Mouse (Mus musculus): Measurements from ENCODE around the gene Arid3a. TPM values are rescaled to one million over a fixed set of nuclear protein-coding genes. Genes with fewer than 3 reads are reported as not detected.
"Not testable (repeated sequence)": the region's sequence is repeated elsewhere in the genome, so short reads cannot be mapped to it uniquely, and the experiment has no call there.

Gene Arid3a
- total RNA-seq (2017), result 58.8 and 68.0 TPM in 2 replicates

- ATAC-seq (ENCODE audit: extremely low read depth, insufficient number of reproducible peaks, low FRiP score, poor library complexity, severe bottlenecking), result peak; percentile 50
These were observed at the start of gene Arid3a for GRCm38 (mm10) chr10:79926491-79927323. Arid3a (plus strand) TSS chr10:79927043.

- ATAC-seq (ENCODE audit: extremely low read depth, insufficient number of reproducible peaks, low FRiP score, poor library complexity, severe bottlenecking), result no peak; the same call in 1 of the 2 replicates
These were observed 49.7 kb upstream of the Arid3a start for GRCm38 (mm10) chr10:79877174-79877573.

GRCm38 (mm10) chr10:79877757-79878156 is 49.1 kb upstream of the Arid3a start:
- peak; percentile 45; the same call in 1 of the 2 replicates for ATAC-seq (ENCODE audit: extremely low read depth, insufficient number of reproducible peaks, low FRiP score, poor library complexity, severe bottlenecking)

GRCm38 (mm10) chr10:79879527-79879926 is 47.3 kb upstream of the Arid3a start:
- ATAC-seq (ENCODE audit: extremely low read depth, insufficient number of reproducible peaks, low FRiP score, poor library complexity, severe bottlenecking), result no peak

GRCm38 (mm10) chr10:79880721-79881120 is 46.1 kb upstream of the Arid3a start:
- ATAC-seq (ENCODE audit: extremely low read depth, insufficient number of reproducible peaks, low FRiP score, poor library complexity, severe bottlenecking), result no peak

GRCm38 (mm10) chr10:79881981-79882380 is 44.9 kb upstream of the Arid3a start:
- no peak for ATAC-seq (ENCODE audit: extremely low read depth, insufficient number of reproducible peaks, low FRiP score, poor library complexity, severe bottlenecking)

GRCm38 (mm10) chr10:79883297-79884084 is 43.4 kb upstream of the Arid3a start:
- peak; percentile 63 for ATAC-seq (ENCODE audit: extremely low read depth, insufficient number of reproducible peaks, low FRiP score, poor library complexity, severe bottlenecking)

GRCm38 (mm10) chr10:79884446-79884845 is 42.4 kb upstream of the Arid3a start:
- no peak for ATAC-seq (ENCODE audit: extremely low read depth, insufficient number of reproducible peaks, low FRiP score, poor library complexity, severe bottlenecking)

GRCm38 (mm10) chr10:79884938-79885337 is 41.9 kb upstream of the Arid3a start:
- ATAC-seq (ENCODE audit: extremely low read depth, insufficient number of reproducible peaks, low FRiP score, poor library complexity, severe bottlenecking), result not testable (repeated sequence)

GRCm38 (mm10) chr10:79886054-79886453 is 40.8 kb upstream of the Arid3a start, which contains the start of gene Elane:
Elane (plus strand) TSS chr10:79886247.
- no peak for ATAC-seq (ENCODE audit: extremely low read depth, insufficient number of reproducible peaks, low FRiP score, poor library complexity, severe bottlenecking)

- no peak for ATAC-seq (ENCODE audit: extremely low read depth, insufficient number of reproducible peaks, low FRiP score, poor library complexity, severe bottlenecking)
These were observed 40.2 kb upstream of the Arid3a start for GRCm38 (mm10) chr10:79886611-79887010.

GRCm38 (mm10) chr10:79889386-79889785 is 37.5 kb upstream of the Arid3a start:
- ATAC-seq (ENCODE audit: extremely low read depth, insufficient number of reproducible peaks, low FRiP score, poor library complexity, severe bottlenecking), result no peak

- ATAC-seq (ENCODE audit: extremely low read depth, insufficient number of reproducible peaks, low FRiP score, poor library complexity, severe bottlenecking), result no peak
These were observed 36.2 kb upstream of the Arid3a start, which contains the start of gene Cfd for GRCm38 (mm10) chr10:79890670-79891069. Cfd (plus strand) TSS chr10:79890853.

GRCm38 (mm10) chr10:79892451-79893118 is 34.3 kb upstream of the Arid3a start:
- peak; percentile 82 for ATAC-seq (ENCODE audit: extremely low read depth, insufficient number of reproducible peaks, low FRiP score, poor library complexity, severe bottlenecking)

GRCm38 (mm10) chr10:79896306-79896705 is 30.5 kb upstream of the Arid3a start:
- no peak for ATAC-seq (ENCODE audit: extremely low read depth, insufficient number of reproducible peaks, low FRiP score, poor library complexity, severe bottlenecking)

- ATAC-seq (ENCODE audit: extremely low read depth, insufficient number of reproducible peaks, low FRiP score, poor library complexity, severe bottlenecking), result no peak
These were observed 30.0 kb upstream of the Arid3a start for GRCm38 (mm10) chr10:79896814-79897213.

GRCm38 (mm10) chr10:79897316-79898245 is 29.3 kb upstream of the Arid3a start:
- no peak for ATAC-seq (ENCODE audit: extremely low read depth, insufficient number of reproducible peaks, low FRiP score, poor library complexity, severe bottlenecking)

- ATAC-seq (ENCODE audit: extremely low read depth, insufficient number of reproducible peaks, low FRiP score, poor library complexity, severe bottlenecking), result no peak
These were observed 25.9 kb upstream of the Arid3a start for GRCm38 (mm10) chr10:79900951-79901410.

Measured in neutrophil, adult 5-6 weeks (primary cell).